Mouse (Mus musculus) embryo, embryonic 10 days (tissue): ENCODE measurements around the gene Sgk2.

ENCODE experiments used
- DNase-seq: peaks from one replicate; pipeline ENCODE4 v3.0.0-alpha.2; 2015; ENCODE audit warnings: low spot score

The Sgk2 gene

GRCm38 (mm10) chr2:162987218-162987617 lies at the start of gene Sgk2:
TSS of gene Sgk2 (plus strand) at chr2:162987330.
- DNase-seq = no peak

GRCm38 (mm10) chr2:162939562-162939961 lies 47.6 kb upstream of the Sgk2 start:
- DNase-seq = no peak

- peak; percentile 25 for DNase-seq
Observed at GRCm38 (mm10) chr2:162943148-162943846, 43.8 kb upstream of the Sgk2 start, which contains the start of gene L3mbtl1. TSS of gene L3mbtl1 (plus strand) at chr2:162943472.

DNA sequence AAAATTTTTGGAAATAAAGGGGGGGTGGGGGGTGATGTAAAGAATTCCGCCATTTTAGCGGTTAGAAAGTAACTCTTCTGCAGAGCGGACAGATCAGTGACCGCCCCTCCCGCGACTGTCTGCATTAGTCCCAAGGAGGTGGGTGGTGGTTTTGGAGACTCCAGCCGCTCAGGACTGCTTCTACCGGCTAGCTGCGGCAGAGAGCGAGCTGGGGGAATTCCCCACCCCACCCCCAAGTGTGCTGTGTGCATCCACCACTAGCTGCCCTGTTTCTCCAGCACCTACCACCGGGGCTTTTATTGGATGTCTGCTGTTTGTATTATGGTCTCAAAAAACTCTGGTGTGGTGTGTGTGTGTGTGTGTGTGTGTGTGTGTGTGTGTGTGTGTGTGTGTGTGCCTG lies 43.2 kb upstream of the Sgk2 start:
- DNase-seq = no peak

GRCm38 (mm10) chr2:162946964-162947363 lies 40.2 kb upstream of the Sgk2 start:
- no peak for DNase-seq

GRCm38 (mm10) chr2:162947736-162948135 lies 39.4 kb upstream of the Sgk2 start:
- peak; percentile 38 for DNase-seq

DNA sequence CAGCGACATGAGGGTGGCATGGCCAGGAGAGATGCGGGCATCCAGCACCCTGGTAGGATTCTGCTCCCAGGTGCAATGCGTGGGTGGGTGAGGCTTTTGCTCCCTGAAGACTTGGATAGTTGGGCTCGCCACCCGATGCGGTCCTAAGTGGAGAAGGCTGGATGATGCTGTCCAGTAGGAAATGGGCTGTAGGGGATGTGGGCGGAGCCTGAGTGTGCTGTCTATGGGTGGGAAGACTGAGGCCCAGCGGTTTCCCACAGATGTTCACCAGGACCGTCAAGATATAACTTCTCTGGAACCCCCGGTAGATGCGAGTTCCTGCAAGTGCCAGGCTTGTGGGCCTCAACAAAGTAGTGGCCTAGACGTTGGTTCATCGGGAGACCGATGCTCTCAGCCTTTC lies 38.9 kb upstream of the Sgk2 start:
- no peak for DNase-seq

DNA sequence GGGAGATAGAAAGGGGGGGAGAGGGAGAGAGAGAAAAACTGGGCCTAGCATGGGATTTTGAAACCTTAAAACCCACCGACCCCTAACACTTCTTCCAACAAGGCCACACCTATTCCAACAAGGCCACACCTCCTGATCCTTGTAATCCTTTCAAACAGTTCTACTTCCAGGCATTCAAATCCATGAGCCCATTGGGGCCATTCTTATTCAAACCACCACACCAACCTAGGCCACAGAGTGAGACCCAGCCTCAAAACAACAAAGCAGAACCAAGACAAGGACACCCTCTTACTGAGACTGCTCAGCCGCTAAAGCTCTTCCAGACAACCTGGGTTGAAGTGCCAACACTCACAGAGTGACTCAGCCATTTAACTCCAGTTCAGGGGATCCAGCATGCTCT lies 36.4 kb upstream of the Sgk2 start:
- DNase-seq = no peak

GRCm38 (mm10) chr2:162956843-162957242 lies 30.3 kb upstream of the Sgk2 start:
- no peak for DNase-seq

- no peak for DNase-seq
Observed at GRCm38 (mm10) chr2:162961321-162961720, 25.8 kb upstream of the Sgk2 start.

GRCm38 (mm10) chr2:162966734-162967133 lies 20.4 kb upstream of the Sgk2 start:
- no peak for DNase-seq

DNA sequence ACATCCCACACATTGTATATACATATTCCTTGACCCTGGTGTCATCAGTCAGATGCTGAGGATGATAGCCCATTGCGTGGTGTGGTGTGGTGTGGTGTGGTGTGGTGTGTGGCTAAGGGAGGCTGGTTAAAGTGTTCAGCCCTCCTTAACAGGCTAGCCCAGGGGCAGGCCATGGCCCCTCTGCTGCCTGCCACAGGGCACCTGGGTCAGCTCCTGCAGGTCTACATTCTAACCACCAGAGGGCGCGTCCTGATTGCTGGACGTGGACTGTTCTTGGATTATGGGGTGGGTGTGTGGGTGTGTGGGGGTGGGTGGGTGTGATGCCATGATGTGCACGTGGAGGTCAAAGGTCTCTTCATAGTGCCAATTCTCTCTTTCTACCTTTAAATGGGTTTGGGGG lies 18.8 kb upstream of the Sgk2 start:
- peak; percentile 74 for DNase-seq

DNA sequence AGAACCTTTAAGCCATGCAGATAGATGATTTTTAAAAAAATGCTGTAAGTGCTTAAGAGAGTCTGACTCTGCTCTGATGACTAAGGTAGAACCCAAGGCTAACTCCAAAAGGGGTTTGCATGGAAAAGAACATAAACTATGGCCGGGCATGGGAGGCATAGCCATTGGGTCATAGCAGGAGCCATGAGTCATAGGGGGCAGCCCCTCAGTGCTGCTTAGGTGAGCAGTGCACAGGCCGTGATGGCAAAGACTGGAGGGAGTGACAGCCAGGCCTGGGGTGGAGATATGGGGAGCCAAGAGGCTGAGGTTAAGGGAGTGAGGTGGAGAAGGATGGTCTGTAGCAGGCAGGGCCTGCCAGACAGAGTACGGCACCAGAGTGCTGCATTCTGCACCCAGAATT lies 18.0 kb upstream of the Sgk2 start:
- DNase-seq = no peak

- no peak for DNase-seq
Observed at GRCm38 (mm10) chr2:162970896-162971295, 16.2 kb upstream of the Sgk2 start.

DNA sequence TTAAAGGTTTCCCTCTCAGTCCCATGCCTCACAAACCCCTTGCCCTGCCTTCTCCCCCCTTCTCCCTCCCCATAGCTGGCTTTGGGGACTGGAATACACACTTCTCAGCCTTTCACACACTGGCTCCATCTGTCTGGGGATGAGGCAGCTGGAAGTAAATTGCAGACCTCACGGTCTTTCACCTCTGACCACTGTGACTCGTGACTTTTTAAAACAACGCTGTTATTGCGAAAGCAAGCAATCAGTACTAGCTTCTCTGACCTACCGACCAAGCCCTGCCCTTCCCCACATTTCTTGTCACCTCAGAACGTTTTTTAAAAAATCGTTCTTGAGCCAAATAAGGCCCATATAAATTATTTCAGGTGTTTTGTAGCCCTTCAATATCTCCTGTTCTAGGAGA lies 14.4 kb upstream of the Sgk2 start:
- DNase-seq = peak; percentile 27

DNA sequence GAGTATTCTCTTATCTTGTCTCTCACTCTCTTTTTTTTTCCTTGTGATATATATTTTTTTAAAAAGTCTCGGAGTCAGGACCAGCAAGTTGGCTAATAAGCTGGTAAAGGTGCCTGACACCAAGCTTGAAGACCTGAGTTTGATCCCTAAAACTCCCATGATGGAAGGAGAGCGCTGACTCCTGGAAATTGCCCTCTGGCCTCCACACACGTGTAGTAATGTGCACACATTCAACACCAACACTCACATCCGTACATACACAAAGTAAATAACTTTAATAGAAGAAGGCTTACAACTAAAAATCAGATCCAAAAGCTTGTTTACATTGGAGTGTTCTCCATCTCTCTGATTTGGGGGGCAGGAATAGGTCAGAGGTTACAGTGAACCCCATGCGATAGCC lies 13.9 kb upstream of the Sgk2 start:
- DNase-seq = no peak

DNA sequence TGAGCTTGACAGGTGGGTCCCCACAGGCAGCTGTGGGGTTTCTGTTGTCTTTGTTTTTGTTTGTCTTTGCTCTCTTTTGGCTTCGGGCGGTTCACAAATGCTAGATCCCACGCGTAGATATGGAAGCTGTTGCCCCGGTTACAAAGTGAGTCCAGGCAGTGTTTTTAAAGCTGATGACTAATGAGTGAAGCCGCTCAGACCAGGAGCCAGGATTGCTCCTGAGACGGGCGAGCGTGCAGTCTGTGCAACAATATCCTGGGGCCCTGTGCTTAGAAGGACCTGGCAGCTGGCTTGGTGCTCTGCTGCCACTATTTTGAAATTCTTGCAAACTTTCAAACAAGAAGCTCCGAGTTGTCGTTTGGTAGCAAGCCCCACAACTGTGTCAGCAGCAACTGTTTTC lies 13.5 kb upstream of the Sgk2 start:
- DNase-seq = peak; percentile 55

DNA sequence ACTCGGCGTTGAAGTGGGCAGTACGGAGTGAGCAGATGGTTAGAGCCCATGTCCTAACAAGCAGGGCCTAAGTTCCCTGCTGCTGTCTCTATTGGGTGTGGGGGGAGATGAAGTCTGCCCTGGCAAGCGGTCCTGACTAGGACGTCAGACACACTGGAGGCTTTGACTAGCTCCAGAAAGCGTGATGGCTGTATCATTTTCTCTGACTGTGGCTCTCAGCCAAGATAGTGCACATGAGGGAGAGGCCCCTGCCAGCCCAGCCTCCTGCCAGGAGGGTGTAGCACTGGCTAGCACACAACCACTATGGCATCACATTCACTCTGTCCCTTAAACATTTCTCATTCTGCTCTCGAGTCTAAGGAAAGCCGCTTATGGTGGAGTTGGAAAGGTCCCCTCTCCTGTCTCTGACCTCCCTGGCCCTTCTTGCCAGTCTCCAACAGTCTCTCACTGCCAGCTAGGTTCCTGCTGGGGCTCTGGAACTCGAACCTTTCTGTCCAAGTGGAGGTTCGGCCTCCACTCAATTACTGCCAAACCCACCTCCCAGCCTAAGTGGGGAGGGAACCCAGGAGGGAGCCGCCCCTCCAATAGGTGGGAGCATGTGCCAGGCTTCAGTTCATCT lies 11.9 kb upstream of the Sgk2 start:
- DNase-seq = no peak

DNA sequence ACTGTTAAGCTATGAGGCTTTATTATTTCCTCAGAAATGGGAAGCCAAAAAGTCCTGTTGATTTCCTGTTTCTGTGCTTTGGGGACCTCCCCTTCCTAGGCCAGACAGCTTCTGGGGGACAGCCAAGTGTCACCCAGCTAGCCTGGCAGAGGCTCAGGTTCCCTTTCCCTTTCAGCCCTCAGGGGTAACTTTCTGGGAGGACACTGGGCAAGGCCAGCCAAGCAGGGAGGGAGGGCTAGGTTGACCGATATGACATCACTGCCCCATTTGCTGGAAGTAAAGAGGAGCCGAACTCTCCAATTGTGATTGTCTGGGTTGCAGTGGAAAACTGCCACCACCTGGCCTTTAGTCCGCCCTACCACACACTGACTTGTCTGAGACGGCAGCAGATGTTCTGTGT lies 11.1 kb upstream of the Sgk2 start:
- DNase-seq = no peak

DNA sequence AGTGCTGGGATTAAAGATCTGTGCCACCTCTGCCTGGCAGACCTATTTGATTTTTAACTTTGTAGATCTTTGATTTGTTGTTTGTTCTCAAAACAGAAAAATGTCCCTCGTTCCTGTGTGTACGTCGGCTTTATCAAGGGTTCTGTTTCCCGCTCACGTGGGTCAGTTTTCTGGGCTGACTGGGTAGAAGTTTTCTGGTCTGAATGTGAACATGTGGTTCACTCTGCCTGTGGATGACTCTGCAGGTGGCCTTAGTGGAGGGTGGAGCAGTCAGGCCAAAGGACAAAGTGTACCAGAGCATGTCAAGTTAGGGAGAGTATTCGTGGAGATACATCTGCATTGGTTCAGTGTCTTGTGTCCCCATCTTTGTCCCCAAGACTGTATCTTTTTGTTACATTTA lies 2.7 kb upstream of the Sgk2 start:
- DNase-seq = no peak

DNA sequence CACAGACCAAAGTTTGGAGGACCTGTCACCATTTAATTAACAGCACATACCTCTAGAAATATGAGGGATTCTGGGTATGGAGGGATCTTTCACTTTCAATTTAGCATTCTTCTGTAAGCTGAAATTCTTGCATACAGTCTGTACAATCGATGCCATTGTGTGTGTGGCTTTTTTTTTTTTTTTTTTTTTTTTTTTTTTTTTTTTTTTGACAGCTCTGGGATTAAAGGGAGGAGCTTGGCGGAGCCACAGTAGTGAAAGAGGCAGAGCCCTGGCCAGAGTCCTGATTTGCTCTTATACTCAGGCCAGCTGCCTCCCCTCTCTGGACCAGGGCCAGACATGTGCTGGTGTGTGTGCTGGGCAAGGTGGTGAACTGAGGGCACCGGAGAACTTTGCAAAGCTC lies 1.2 kb upstream of the Sgk2 start:
- DNase-seq = no peak

GRCm38 (mm10) chr2:162986764-162987163 lies 366 bp upstream of the Sgk2 start:
- DNase-seq = no peak

GRCm38 (mm10) chr2:162988235-162988634 lies 1.1 kb downstream of the Sgk2 start:
- DNase-seq = no peak
